ENCODE assay signal across 20 mouse cellular contexts in genomic region chr5:100378211-100378610, GRCm38 (mm10). TPM values are rescaled to one million over a fixed set of nuclear protein-coding genes. Genes with fewer than 3 reads are reported as not detected.
A peak's percentile ranks its signal among the peaks of the same experiment; 100 is the strongest.
DNase-seq lines count a peak whose midpoint lies in the region; ATAC-seq and TF ChIP-seq lines count a peak whose summit lies in the region.
"Had no signal": no experiment of that assay in that cellular context is flagged by ENCODE, and none has a peak within 500 bp of the region (broad histone marks: within the 10 kb centered on the region; RNA-seq: fewer than 3 reads in every experiment).

No protein-coding gene starts in this region.

- H3K27ac ChIP-seq in small intestine, adult 2 months (ENCODE audit: insufficient read depth, low read depth, low read length): peak overlapping the region; percentile 95; the same call in 1 of the 2 replicates
- H3K27ac ChIP-seq in intestine, postnatal 0 days (ENCODE audit: low read depth, low read length): no peak overlapping the region

- peaks cover 81% of the 10 kb centered on the region for H3K36me3 ChIP-seq in small intestine, adult 2 months (ENCODE audit: control insufficient read depth, insufficient read depth, low read length)
- H3K36me3 ChIP-seq in intestine, postnatal 0 days (ENCODE audit: control insufficient read depth, insufficient read depth): peaks cover 88% of the 10 kb centered on the region

- no peak for TF ChIP-seq POLR2A in small intestine, adult 2 months (IDR thresholded peaks at IDR 0.05; ENCODE audit: low read depth, low read length)

- H3K27me3 ChIP-seq in small intestine, adult 2 months (ENCODE audit: control insufficient read depth, insufficient read depth, low read length): no peaks in the 10 kb centered on the region
- no peaks in the 10 kb centered on the region for H3K27me3 ChIP-seq in intestine, postnatal 0 days (replicated peaks; ENCODE audit: control insufficient read depth, insufficient read depth, low read length)
- H3K27me3 ChIP-seq: CH12.LX, Patski had no signal

- no peaks in the 10 kb centered on the region for H3K9me3 ChIP-seq in intestine, postnatal 0 days (ENCODE audit: control insufficient read depth)
- H3K9me3 ChIP-seq: G1E had no signal

- H3K9ac ChIP-seq in intestine, postnatal 0 days (ENCODE audit: low read depth, low read length): no peak overlapping the region

- TF ChIP-seq CTCF in small intestine, adult 2 months (IDR thresholded peaks at IDR 0.05; ENCODE audit: extremely low read depth, insufficient read length, insufficient replicate concordance, low read depth, low read length): no peak
- no peak for TF ChIP-seq CTCF in intestine, postnatal 0 days (IDR thresholded peaks at IDR 0.05; ENCODE audit: low read depth)

- 94% methylated on average over 5 of the region's 5 CpGs for WGBS in small intestine, adult 2 months
- 91% methylated on average over 5 of the region's 5 CpGs for WGBS in intestine, postnatal 0 days

- H3K4me3 ChIP-seq in small intestine, adult 2 months (ENCODE audit: low read depth, low read length): no peak overlapping the region
- H3K4me3 ChIP-seq in intestine, postnatal 0 days (ENCODE audit: low read depth, low read length): no peak overlapping the region

- ATAC-seq in frontal cortex, adult (ENCODE audit: low TSS enrichment): peak; percentile 28; the same call in 1 of the 2 replicates
- ATAC-seq in intestine, postnatal 0 days: no peak
- ATAC-seq: activated CD4-positive, CD25-positive, alpha-beta regulatory T cell, adult 4 months; CD4-positive, CD25-positive, alpha-beta regulatory T cell, adult 4 months; Patski had no signal

- H3K4me2 ChIP-seq in intestine, postnatal 0 days (replicated peaks; ENCODE audit: low read depth): no peak overlapping the region

- H3K4me1 ChIP-seq in small intestine, adult 2 months (ENCODE audit: control insufficient read depth, insufficient read depth, insufficient read length, low read length): peaks cover 32% of the 10 kb centered on the region; the same call in 1 of the 2 replicates
- H3K4me1 ChIP-seq in intestine, postnatal 0 days (replicated peaks; ENCODE audit: control insufficient read depth, insufficient read depth, low read length): peaks cover 2% of the 10 kb centered on the region; the same call in 1 of the 2 replicates

- no peak for DNase-seq in frontal cortex, postnatal 25 days (ENCODE audit: low spot score in 2 of 2)
- peak; percentile 54 for DNase-seq in brain, adult 2 months (ENCODE audit: low read depth, low spot score)
- DNase-seq in telencephalon, adult 2 months (ENCODE audit: low read depth, low spot score): peak; percentile 23
- DNase-seq in adrenal gland, adult 8-10 months: no peak
- no peak for DNase-seq in gastrocnemius, postnatal 4 days (ENCODE audit: low spot score in 2 of 2)
- DNase-seq: adrenal gland, postnatal 10 days; adrenal gland, postnatal 25 days; B cell, adult 2 months; cerebellum, adult 11 months; cerebellum, adult 11-12 months; cerebellum, adult 18-20 months; cerebellum, adult 2 months had no signal

RNA-seq across cellular contexts. Expression of gene Sec31a, which starts 37.8 kb away (rescaled TPM):
- polyA plus RNA-seq in small intestine, adult 2 months (2012; rRNA removed): 331 and 688 TPM in 2 replicates
- 100 to 1,000 TPM; 160 to 183 (median 173) TPM for total RNA-seq in adrenal gland, adult 8-10 months (2022)
- polyA plus RNA-seq in intestine, postnatal 0 days (2015; fragmentation: Nextera tagmentation; extraction: Ambion mirVana): 230 and 242 TPM in 2 replicates
- 100 to 1,000 TPM; 154 to 169 TPM for total RNA-seq in gastrocnemius, postnatal 4 days (2021)

Comparison
In these comparisons a context has a peak if more than half of its experiments do, and no peak if none do; other contexts are left out.
1. DNase-seq: peak in brain, adult 2 months (single experiment) and telencephalon, adult 2 months (single experiment); none in frontal cortex, postnatal 25 days (0 of 2), adrenal gland, adult 8-10 months (single experiment) and gastrocnemius, postnatal 4 days (0 of 2).